Mouse (Mus musculus): Measurements from ENCODE around the gene Znrf1.

The Znrf1 gene

GRCm38 (mm10) chr8:111596485-111596821 lies 60.6 kb downstream of the Znrf1 start:
- no peak for DNase-seq (ENCODE audit: low read depth, low spot score)

GRCm38 (mm10) chr8:111597310-111597709 lies 61.4 kb downstream of the Znrf1 start:
- peak; percentile 61 for DNase-seq (ENCODE audit: low read depth, low spot score)

GRCm38 (mm10) chr8:111599707-111600444 lies 64.0 kb downstream of the Znrf1 start:
- no peak for DNase-seq (ENCODE audit: low read depth, low spot score)

- no peak for DNase-seq (ENCODE audit: low read depth, low spot score)
Observed at GRCm38 (mm10) chr8:111602050-111602449, 66.2 kb downstream of the Znrf1 start.

GRCm38 (mm10) chr8:111604986-111605385 lies 69.1 kb downstream of the Znrf1 start:
- no peak for DNase-seq (ENCODE audit: low read depth, low spot score)

GRCm38 (mm10) chr8:111606961-111607360 lies 71.1 kb downstream of the Znrf1 start:
- DNase-seq (ENCODE audit: low read depth, low spot score) = no peak

GRCm38 (mm10) chr8:111607414-111607813 lies 71.5 kb downstream of the Znrf1 start:
- DNase-seq (ENCODE audit: low read depth, low spot score) = no peak

- no peak for DNase-seq (ENCODE audit: low read depth, low spot score)
Observed at GRCm38 (mm10) chr8:111613181-111613580, 77.3 kb downstream of the Znrf1 start.

GRCm38 (mm10) chr8:111614786-111615701 lies 79.1 kb downstream of the Znrf1 start:
- no peak for DNase-seq (ENCODE audit: low read depth, low spot score)

GRCm38 (mm10) chr8:111617812-111618211 lies 81.9 kb downstream of the Znrf1 start:
- no peak for DNase-seq (ENCODE audit: low read depth, low spot score)

GRCm38 (mm10) chr8:111618273-111618672 lies 82.4 kb downstream of the Znrf1 start:
- no peak for DNase-seq (ENCODE audit: low read depth, low spot score)

GRCm38 (mm10) chr8:111619936-111620335 lies 84.0 kb downstream of the Znrf1 start:
- no peak for DNase-seq (ENCODE audit: low read depth, low spot score)

GRCm38 (mm10) chr8:111622104-111622503 lies 86.2 kb downstream of the Znrf1 start:
- DNase-seq (ENCODE audit: low read depth, low spot score) = no peak

GRCm38 (mm10) chr8:111622553-111622952 lies 86.7 kb downstream of the Znrf1 start:
- DNase-seq (ENCODE audit: low read depth, low spot score) = no peak

GRCm38 (mm10) chr8:111624081-111624852 lies 88.4 kb downstream of the Znrf1 start:
- peak; percentile 87 for DNase-seq (ENCODE audit: low read depth, low spot score)

GRCm38 (mm10) chr8:111624853-111625221 lies 88.9 kb downstream of the Znrf1 start:
- peak; percentile 95 for DNase-seq (ENCODE audit: low read depth, low spot score)

- DNase-seq (ENCODE audit: low read depth, low spot score) = peak; percentile 82
Observed at GRCm38 (mm10) chr8:111625694-111626527, 90.0 kb downstream of the Znrf1 start.

- no peak for DNase-seq (ENCODE audit: low read depth, low spot score)
Observed at GRCm38 (mm10) chr8:111626528-111626820, 90.6 kb downstream of the Znrf1 start.

- no peak for DNase-seq (ENCODE audit: low read depth, low spot score)
Observed at GRCm38 (mm10) chr8:111626933-111627332, 91.0 kb downstream of the Znrf1 start.

GRCm38 (mm10) chr8:111627923-111628322 lies 92.0 kb downstream of the Znrf1 start:
- no peak for DNase-seq (ENCODE audit: low read depth, low spot score)

- no peak for DNase-seq (ENCODE audit: low read depth, low spot score)
Observed at GRCm38 (mm10) chr8:111628401-111628800, 92.5 kb downstream of the Znrf1 start.

Measured in skeletal muscle tissue, adult 2 months (tissue).